Mouse (Mus musculus) kidney, postnatal 10 days (tissue): Measurements from ENCODE around the gene Ptprg.
"Not testable (repeated sequence)": the region's sequence is repeated elsewhere in the genome, so short reads cannot be mapped to it uniquely, and the experiment has no call there.

Experiments used
- DNase-seq: peaks from one replicate; pipeline ENCODE4 v3.0.0; 2021; ENCODE audit warnings: mixed read lengths

The Ptprg gene

GRCm38 (mm10) chr14:11895486-11895885 is 342.2 kb downstream of the Ptprg start:
- DNase-seq = no peak

- no peak for DNase-seq
Measured at GRCm38 (mm10) chr14:11902794-11903193, 349.5 kb downstream of the Ptprg start.

- no peak for DNase-seq
Measured at GRCm38 (mm10) chr14:11906130-11906675, 352.9 kb downstream of the Ptprg start.

GRCm38 (mm10) chr14:11912253-11912652 is 358.9 kb downstream of the Ptprg start:
- DNase-seq = no peak

GRCm38 (mm10) chr14:11917225-11917624 is 363.9 kb downstream of the Ptprg start:
- DNase-seq = no peak

- DNase-seq = no peak
Measured at GRCm38 (mm10) chr14:11928545-11928944, 375.2 kb downstream of the Ptprg start.

GRCm38 (mm10) chr14:11932517-11932916 is 379.2 kb downstream of the Ptprg start:
- no peak for DNase-seq

GRCm38 (mm10) chr14:11934556-11934955 is 381.2 kb downstream of the Ptprg start:
- no peak for DNase-seq

GRCm38 (mm10) chr14:11935281-11935680 is 381.9 kb downstream of the Ptprg start:
- DNase-seq = no peak

- no peak for DNase-seq
Measured at GRCm38 (mm10) chr14:11935698-11936097, 382.4 kb downstream of the Ptprg start.

GRCm38 (mm10) chr14:11938912-11939311 is 385.6 kb downstream of the Ptprg start:
- no peak for DNase-seq

GRCm38 (mm10) chr14:11941989-11942514 is 388.7 kb downstream of the Ptprg start:
- DNase-seq = no peak

- DNase-seq = no peak
Measured at GRCm38 (mm10) chr14:11950379-11950778, 397.0 kb downstream of the Ptprg start.

GRCm38 (mm10) chr14:11955020-11955882 is 401.9 kb downstream of the Ptprg start:
- no peak for DNase-seq

GRCm38 (mm10) chr14:11960269-11961121 is 407.2 kb downstream of the Ptprg start:
- no peak for DNase-seq

GRCm38 (mm10) chr14:11962101-11962500 is 408.8 kb downstream of the Ptprg start:
- DNase-seq = no peak

GRCm38 (mm10) chr14:11962561-11962960 is 409.2 kb downstream of the Ptprg start:
- no peak for DNase-seq

GRCm38 (mm10) chr14:11963791-11964190 is 410.5 kb downstream of the Ptprg start:
- DNase-seq = no peak

- DNase-seq = not testable (repeated sequence)
Measured at GRCm38 (mm10) chr14:11964326-11964725, 411.0 kb downstream of the Ptprg start.

- no peak for DNase-seq
Measured at GRCm38 (mm10) chr14:11965878-11966277, 412.5 kb downstream of the Ptprg start.

- DNase-seq = no peak
Measured at GRCm38 (mm10) chr14:11981764-11982163, 428.4 kb downstream of the Ptprg start.

GRCm38 (mm10) chr14:11983031-11983430 is 429.7 kb downstream of the Ptprg start:
- DNase-seq = no peak

GRCm38 (mm10) chr14:11984086-11984485 is 430.8 kb downstream of the Ptprg start:
- no peak for DNase-seq
